Comparison of ENCODE assay signal across 8 mouse cellular contexts in genomic region chr11:29514325-29514681, GRCm38 (mm10). TPM values are rescaled to one million over a fixed set of nuclear protein-coding genes. Genes with fewer than 3 reads are reported as not detected.
DNase-seq lines count a peak whose midpoint lies in the region; ATAC-seq and TF ChIP-seq lines count a peak whose summit lies in the region.

No protein-coding gene starts in this region.

- TF ChIP-seq EP300 in MEL (IDR thresholded peaks at IDR 0.05; ENCODE audit: low read depth in 1 of 2, low read length in 2 of 2), result peak in 1 of 2 experiments; percentile 51; a peak in 1 of 4 replicates

- no peak for DNase-seq in heart, postnatal 25 days (ENCODE audit: low spot score)
- DNase-seq in MEL (ENCODE audit: low read depth, low spot score), result peak; percentile 90
- no peak for DNase-seq in gastrocnemius, postnatal 14 days
- no peak for DNase-seq in right cerebral cortex, adult 2 months (ENCODE audit: low spot score in 2 of 2)
- DNase-seq in yolk sac, embryonic 10.5 days (ENCODE audit: low spot score), result no peak

- peak overlapping the region; percentile 86 for H3K9ac ChIP-seq in heart, embryonic 13.5 days
- peak overlapping the region; percentile 95 for H3K9ac ChIP-seq in MEL (ENCODE audit: control insufficient read depth, low read depth, low read length, poor library complexity, severe bottlenecking)

- no peak for TF ChIP-seq RAD21 in MEL (IDR thresholded peaks at IDR 0.05; ENCODE audit: low read depth, low read length)

- H3K4me3 ChIP-seq in heart, embryonic 13.5 days, result peak overlapping the region; percentile 70
- peak overlapping the region; percentile 82 to 92 for H3K4me3 ChIP-seq in MEL (ENCODE audit: control insufficient read depth in 1 of 2, insufficient read depth in 1 of 2, low read depth in 2 of 2, low read length in 2 of 2)

- ATAC-seq in heart, embryonic 13.5 days (ENCODE audit: extremely low read depth, insufficient number of reproducible peaks, low FRiP score, low TSS enrichment), result no peak
- peak; percentile 63 for ATAC-seq in hematopoietic stem cell, adult 5-6 weeks (replicated peaks in 1 of 2; ENCODE audit: insufficient read depth in 1 of 2, low FRiP score in 2 of 2, low TSS enrichment in 1 of 2, low read depth in 1 of 2, poor library complexity in 2 of 2, severe bottlenecking in 2 of 2)
- peak; percentile 46 for ATAC-seq in megakaryocyte progenitor cell, adult 5-6 weeks (replicated peaks; ENCODE audit: poor library complexity)

- no peak for TF ChIP-seq CTCF in MEL (IDR thresholded peaks at IDR 0.05 in 2 of 3, conservative IDR thresholded peaks at IDR 0.05 in 1 of 3; ENCODE audit: control insufficient read depth in 1 of 3, insufficient read depth in 1 of 3, low read depth in 2 of 3, low read length in 3 of 3, poor library complexity in 1 of 3, severe bottlenecking in 1 of 3)

- intact Hi-C loops in heart, postnatal 25 days (cut with DNase I), result no loop called here
- intact Hi-C loops in gastrocnemius, postnatal 14 days (cut with DNase I; ENCODE audit: low total_unique reads), result no loop called here

- peaks cover 8% of the 10 kb centered on the region for H3K4me1 ChIP-seq in heart, embryonic 13.5 days
- peaks cover 10 to 13% of the 10 kb centered on the region in 2 experiments for H3K4me1 ChIP-seq in MEL (ENCODE audit: control insufficient read depth in 1 of 2, insufficient read depth in 2 of 2, low read length in 2 of 2)

- peak overlapping the region; percentile 68 for H3K4me2 ChIP-seq in heart, embryonic 13.5 days

- WGBS in heart, embryonic 13.5 days, result 21% methylated on average over 10 of the region's 10 CpGs

- peaks cover 18% of the 10 kb centered on the region for H3K79me2 ChIP-seq in MEL (ENCODE audit: control insufficient read depth, insufficient read depth, low read length, poor library complexity)

- no peaks in the 10 kb centered on the region for H3K9me3 ChIP-seq in heart, embryonic 13.5 days
- no peaks in the 10 kb centered on the region for H3K9me3 ChIP-seq in MEL (replicated peaks; ENCODE audit: insufficient read depth, low read length)

- peaks cover 4% of the 10 kb centered on the region; the same call in 1 of the 2 replicates for H3K27me3 ChIP-seq in heart, embryonic 13.5 days (replicated peaks)
- no peaks in the 10 kb centered on the region for H3K27me3 ChIP-seq in MEL (ENCODE audit: control insufficient read depth in 1 of 2, insufficient read depth in 2 of 2, low read length in 2 of 2)

- no peak for TF ChIP-seq POLR2A in MEL (IDR thresholded peaks at IDR 0.05; ENCODE audit: control insufficient read depth in 1 of 2, insufficient read depth in 1 of 2, low read depth in 1 of 2, low read length in 2 of 2, poor library complexity in 1 of 2)

- H3K36me3 ChIP-seq in heart, embryonic 13.5 days, result peaks cover 25% of the 10 kb centered on the region
- peaks cover 16 to 36% of the 10 kb centered on the region in 2 experiments for H3K36me3 ChIP-seq in MEL (ENCODE audit: control insufficient read depth in 1 of 2, insufficient read depth in 2 of 2, low read length in 2 of 2)

- H3K27ac ChIP-seq in heart, embryonic 13.5 days (replicated peaks), result peak overlapping the region; percentile 80
- H3K27ac ChIP-seq in MEL (ENCODE audit: control insufficient read depth, low read depth, low read length), result peak overlapping the region; percentile 100

TF ChIP-seq in MEL, 35 proteins besides CTCF, POLR2A, EP300 and RAD21:
- TF ChIP-seq MAZ (IDR thresholded peaks at IDR 0.05; ENCODE audit: low read depth, low read length) (peak; percentile 65; the same call in 1 of the 2 replicates), SMC3 (IDR thresholded peaks at IDR 0.05; ENCODE audit: low read depth, low read length) (no peak), CHD1 (IDR thresholded peaks at IDR 0.05; ENCODE audit: low read depth, low read length) (peak; percentile 35; the same call in 1 of the 2 replicates), ZKSCAN1 (IDR thresholded peaks at IDR 0.05; ENCODE audit: low read depth, low read length) (no peak), MYC (IDR thresholded peaks at IDR 0.05; ENCODE audit: low read depth, low read length) (no peak)
TF ChIP-seq in MEL: peak in this region for 2.

RNA-seq across cellular contexts. Expression of gene Prorsd1, which starts 0.5 kb away (rescaled TPM):
- polyA plus RNA-seq in heart, embryonic 13.5 days (2015; fragmentation: Nextera tagmentation; extraction: Ambion mirVana), result 18.7 and 20.0 TPM in 2 replicates
- total RNA-seq in heart, postnatal 25 days (2021), result 10 to 100 TPM; 21.8 to 22.7 TPM
- 46.9 and 51.7 TPM in 2 replicates for total RNA-seq in MEL (2012; rRNA removed)
- polyA plus RNA-seq in MEL (2012; ENCODE audit: insufficient read depth in 1 of 2, insufficient read length in 2 of 2, low read depth in 1 of 2, low replicate concordance in 2 of 2, missing spikeins in 1 of 2), result 10 to 100 TPM in 1 of 2 experiments, not detected in 1; 48.7 TPM
- total RNA-seq in hematopoietic stem cell, adult 5-6 weeks (2017), result 50.8 and 60.4 TPM in 2 replicates
- 45.7 and 50.9 TPM in 2 replicates for total RNA-seq in megakaryocyte progenitor cell, adult 5-6 weeks (2015)
- total RNA-seq in megakaryocyte progenitor cell, adult 5-6 weeks (2017), result 49.4 and 61.1 TPM in 2 replicates
- total RNA-seq in gastrocnemius, postnatal 14 days (2021), result 10 to 100 TPM; 15.9 to 20.9 TPM

RNA-seq across cellular contexts. Expression of gene Mtif2, which starts 11.9 kb away (rescaled TPM):
- polyA plus RNA-seq in heart, embryonic 13.5 days (2015; fragmentation: Nextera tagmentation; extraction: Ambion mirVana), result 36.5 and 44.9 TPM in 2 replicates
- total RNA-seq in heart, postnatal 25 days (2021), result 10 to 100 TPM; 66.2 to 67.2 TPM
- total RNA-seq in MEL (2012; rRNA removed), result 32.7 and 38.2 TPM in 2 replicates
- 100 to 1,000 TPM in 1 of 2 experiments, 10 to 100 TPM in 1; 22.5 to 161 TPM for polyA plus RNA-seq in MEL (2012; ENCODE audit: insufficient read depth in 1 of 2, insufficient read length in 2 of 2, low read depth in 1 of 2, low replicate concordance in 2 of 2, missing spikeins in 1 of 2)
- total RNA-seq in hematopoietic stem cell, adult 5-6 weeks (2017), result 66.2 and 80.5 TPM in 2 replicates
- total RNA-seq in megakaryocyte progenitor cell, adult 5-6 weeks (2015), result 20.1 and 30.0 TPM in 2 replicates
- 64.9 and 80.4 TPM in 2 replicates for total RNA-seq in megakaryocyte progenitor cell, adult 5-6 weeks (2017)
- 10 to 100 TPM; 22.1 to 29.4 TPM for total RNA-seq in gastrocnemius, postnatal 14 days (2021)

RNA-seq across cellular contexts. Expression of gene Clhc1, which starts 33.4 kb away (rescaled TPM):
- polyA plus RNA-seq in heart, embryonic 13.5 days (2015; fragmentation: Nextera tagmentation; extraction: Ambion mirVana), result 0.09 and 0.11 TPM in 2 replicates
- not detected for total RNA-seq in heart, postnatal 25 days (2021)
- total RNA-seq in MEL (2012; rRNA removed), result 0.26 and 0.62 TPM in 2 replicates
- under 1 TPM in 1 of 2 experiments, not detected in 1; 0.08 TPM for polyA plus RNA-seq in MEL (2012; ENCODE audit: insufficient read depth in 1 of 2, insufficient read length in 2 of 2, low read depth in 1 of 2, low replicate concordance in 2 of 2, missing spikeins in 1 of 2)
- total RNA-seq in hematopoietic stem cell, adult 5-6 weeks (2017), result not detected in 2 replicates
- 0.10 and 0.73 TPM in 2 replicates for total RNA-seq in megakaryocyte progenitor cell, adult 5-6 weeks (2015)
- 0.12 and 0.47 TPM in 2 replicates for total RNA-seq in megakaryocyte progenitor cell, adult 5-6 weeks (2017)
- not detected for total RNA-seq in gastrocnemius, postnatal 14 days (2021)

RNA-seq across cellular contexts. Expression of gene Rps27a, which starts 33.6 kb away (rescaled TPM):
- polyA plus RNA-seq in heart, embryonic 13.5 days (2015; fragmentation: Nextera tagmentation; extraction: Ambion mirVana), result 702 and 747 TPM in 2 replicates
- total RNA-seq in heart, postnatal 25 days (2021), result 100 to 1,000 TPM; 474 to 478 TPM
- total RNA-seq in MEL (2012; rRNA removed), result 1,978 and 2,403 TPM in 2 replicates
- 1,000 to 10,000 TPM in 1 of 2 experiments, 100 to 1,000 TPM in 1; 560 to 1,339 TPM for polyA plus RNA-seq in MEL (2012; ENCODE audit: insufficient read depth in 1 of 2, insufficient read length in 2 of 2, low read depth in 1 of 2, low replicate concordance in 2 of 2, missing spikeins in 1 of 2)
- total RNA-seq in hematopoietic stem cell, adult 5-6 weeks (2017), result 774 and 1,451 TPM in 2 replicates
- 2,267 and 2,302 TPM in 2 replicates for total RNA-seq in megakaryocyte progenitor cell, adult 5-6 weeks (2015)
- 1,089 and 1,288 TPM in 2 replicates for total RNA-seq in megakaryocyte progenitor cell, adult 5-6 weeks (2017)
- total RNA-seq in gastrocnemius, postnatal 14 days (2021), result 100 to 1,000 TPM; 559 to 594 TPM
